Mouse (Mus musculus) macrophage (primary cell): ENCODE data around the gene 4930455H04Rik. TPM values are rescaled to one million over a fixed set of nuclear protein-coding genes. Genes with fewer than 3 reads are reported as not detected.

Experiments
- H3K27ac ChIP-seq: fragments of 350-480 bp; formaldehyde crosslinking; 2 replicates; pipeline ENCODE4 v1.9.0; 2021
- H3K36me3 ChIP-seq: fragments of 350-480 bp; formaldehyde crosslinking; 2 replicates; pipeline ENCODE4 v1.9.0; 2021; ENCODE audit errors: inconsistent target
- H3K4me3 ChIP-seq: fragments of 350-480 bp; formaldehyde crosslinking; 2 replicates; pipeline ENCODE4 v1.9.0; 2021; ENCODE audit errors: inconsistent target
- H3K79me2 ChIP-seq: fragments of 350-480 bp; formaldehyde crosslinking; 2 replicates; pipeline ENCODE4 v1.9.0; 2021; ENCODE audit errors: inconsistent target
- WGBS: methylation state at CpG from one replicate; pipeline ENCODE4 v1.1.7; 2026; ENCODE audit warnings: inconsistent platforms; ENCODE audit not compliant: missing documents; 5-methylcytosine and 5-hydroxymethylcytosine counted together
- polyA plus RNA-seq: library from polyadenylated mRNA; stranded (reverse); fragments of 250-400 nt; gene quantifications from 3 replicates; pipeline ENCODE4 v1.2.4, GENCODE M21; 2018; ENCODE audit warnings: inconsistent platforms

Gene 4930455H04Rik
- polyA plus RNA-seq, 1 experiment from 2014 or later, result not detected

- Histone ChIP-seq H3K27ac (no peak overlapping the region), H3K4me3 (no peak overlapping the region), H3K79me2 (no peaks in the 10 kb centered on the region), H3K36me3 (no peaks in the 10 kb centered on the region)
- 17% methylated on average over 2 of the region's 2 CpGs for WGBS
These were observed 18.4 kb downstream of the 4930455H04Rik start for GRCm38 (mm10) chr3:116986451-116986850.

GRCm38 (mm10) chr3:116988221-116988620 lies 20.2 kb downstream of the 4930455H04Rik start:
- WGBS, result 96% methylated on average over 3 of the region's 3 CpGs
- Histone ChIP-seq H3K79me2 (no peaks in the 10 kb centered on the region), H3K27ac (no peak overlapping the region), H3K36me3 (no peaks in the 10 kb centered on the region), H3K4me3 (no peak overlapping the region)

GRCm38 (mm10) chr3:116991180-116991579 lies 23.1 kb downstream of the 4930455H04Rik start:
- Histone ChIP-seq H3K36me3 (no peaks in the 10 kb centered on the region), H3K4me3 (no peak overlapping the region), H3K27ac (no peak overlapping the region), H3K79me2 (no peaks in the 10 kb centered on the region)
- WGBS, result 80% methylated on average over 2 of the region's 2 CpGs

DNA sequence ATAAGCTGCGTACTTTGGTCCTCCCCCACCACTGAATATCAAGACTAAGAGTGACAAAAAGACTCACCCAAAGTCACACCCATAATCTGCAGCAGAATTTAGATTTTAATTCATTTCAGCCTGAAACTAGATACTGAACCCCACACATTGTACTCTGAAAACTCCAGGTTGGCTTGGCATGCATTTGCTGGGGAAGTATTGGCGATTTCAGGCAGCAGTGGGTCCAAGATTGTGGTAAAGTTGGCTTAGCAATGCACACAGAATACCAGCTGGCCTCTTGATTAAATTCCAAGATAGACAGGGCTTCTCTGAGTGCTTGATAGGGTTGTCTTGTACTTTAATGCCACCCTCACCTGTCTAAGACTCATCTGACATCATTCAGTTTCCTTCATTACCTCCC lies 24.9 kb downstream of the 4930455H04Rik start:
- Histone ChIP-seq H3K79me2 (no peaks in the 10 kb centered on the region), H3K36me3 (no peaks in the 10 kb centered on the region), H3K27ac (no peak overlapping the region), H3K4me3 (no peak overlapping the region)
- WGBS, result 86% methylated on average over 2 of the region's 2 CpGs

DNA sequence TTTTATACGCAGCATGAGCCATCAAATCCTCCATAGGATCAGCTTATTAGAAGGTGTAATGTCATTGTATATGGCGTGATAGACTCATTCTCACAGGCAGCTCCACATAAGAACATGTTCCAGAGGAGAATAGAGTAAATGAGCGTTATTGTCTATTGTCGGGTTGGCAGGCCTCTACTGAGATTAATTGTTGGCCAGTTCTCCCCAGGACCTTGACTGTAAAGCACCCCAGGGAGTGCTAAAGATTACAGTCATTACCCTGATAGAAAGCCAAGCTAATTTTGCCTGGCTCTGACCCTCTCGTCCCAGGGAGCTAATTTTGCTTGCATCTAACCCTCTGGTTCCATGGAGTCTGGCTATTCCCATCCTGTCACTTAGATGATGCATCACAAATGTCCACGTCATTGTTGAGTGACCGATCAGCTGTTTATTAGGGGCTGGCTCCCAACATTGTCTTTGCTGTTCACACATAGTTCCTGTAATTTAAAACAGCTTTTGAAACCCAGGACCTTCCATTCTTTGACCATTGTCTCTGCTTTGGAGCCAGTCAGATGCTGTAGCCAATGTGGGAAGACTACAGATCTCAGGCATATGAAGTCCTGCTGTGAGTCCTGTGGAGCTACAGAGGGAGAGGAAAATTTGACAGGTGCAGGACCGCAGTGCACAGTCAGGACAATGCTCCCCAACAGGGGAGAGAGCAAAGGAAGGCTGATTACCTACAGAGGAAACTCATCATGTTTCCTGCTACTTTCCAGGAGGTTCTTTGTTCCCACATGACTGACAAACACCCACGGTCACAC lies 33.8 kb downstream of the 4930455H04Rik start:
- 71% methylated on average over 9 of the region's 9 CpGs for WGBS
- H3K79me2 ChIP-seq, result no peaks in the 10 kb centered on the region
- no peaks in the 10 kb centered on the region for H3K36me3 ChIP-seq
- no peak overlapping the region for H3K4me3 ChIP-seq
- no peak overlapping the region for H3K27ac ChIP-seq

GRCm38 (mm10) chr3:117003379-117003778 lies 35.3 kb downstream of the 4930455H04Rik start:
- Histone ChIP-seq H3K79me2 (no peaks in the 10 kb centered on the region), H3K36me3 (no peaks in the 10 kb centered on the region), H3K4me3 (no peak overlapping the region), H3K27ac (no peak overlapping the region)
- WGBS, result 89% methylated on average over 6 of the region's 6 CpGs

GRCm38 (mm10) chr3:117006636-117007035 lies 38.6 kb downstream of the 4930455H04Rik start:
- WGBS, result 89% methylated on average over 3 of the region's 3 CpGs
- H3K79me2 ChIP-seq, result no peaks in the 10 kb centered on the region
- no peak overlapping the region for H3K27ac ChIP-seq
- H3K36me3 ChIP-seq, result no peaks in the 10 kb centered on the region
- H3K4me3 ChIP-seq, result no peak overlapping the region

GRCm38 (mm10) chr3:117007340-117007739 lies 39.3 kb downstream of the 4930455H04Rik start:
- Histone ChIP-seq H3K4me3 (no peak overlapping the region), H3K79me2 (no peaks in the 10 kb centered on the region), H3K36me3 (no peaks in the 10 kb centered on the region), H3K27ac (no peak overlapping the region)
- WGBS, result 93% methylated on average over 6 of the region's 6 CpGs

DNA sequence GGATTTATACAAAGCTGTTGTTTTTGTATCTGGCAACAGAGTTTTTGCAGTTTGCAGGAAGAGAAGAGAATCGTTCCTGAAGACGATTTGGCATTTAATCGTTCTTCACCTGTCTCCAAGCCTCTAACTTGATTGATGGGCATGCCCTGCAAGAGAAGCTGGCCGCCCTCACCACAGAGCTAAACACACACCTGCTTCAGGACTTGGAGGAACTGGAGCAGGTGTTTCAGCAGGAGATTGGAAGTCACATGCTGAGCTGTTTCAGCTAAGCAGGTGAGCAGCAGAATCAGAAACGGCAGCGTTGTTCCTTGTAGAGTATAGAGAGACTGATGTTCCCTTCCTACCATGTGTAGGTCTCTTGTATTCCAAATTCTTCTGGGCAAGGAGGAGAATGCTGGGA lies 42.1 kb downstream of the 4930455H04Rik start:
- Histone ChIP-seq H3K27ac (no peak overlapping the region), H3K79me2 (no peaks in the 10 kb centered on the region), H3K36me3 (no peaks in the 10 kb centered on the region), H3K4me3 (no peak overlapping the region)
- 71% methylated on average over 6 of the region's 6 CpGs for WGBS

- Histone ChIP-seq H3K79me2 (no peaks in the 10 kb centered on the region), H3K36me3 (no peaks in the 10 kb centered on the region), H3K4me3 (no peak overlapping the region), H3K27ac (no peak overlapping the region)
- 98% methylated on average over 3 of the region's 3 CpGs for WGBS
These were observed 52.3 kb downstream of the 4930455H04Rik start for GRCm38 (mm10) chr3:117020319-117020718.

- no peak overlapping the region for H3K4me3 ChIP-seq
- no peaks in the 10 kb centered on the region for H3K79me2 ChIP-seq
- no peak overlapping the region for H3K27ac ChIP-seq
- no peaks in the 10 kb centered on the region for H3K36me3 ChIP-seq
- WGBS, result 77% methylated on average over 7 of the region's 7 CpGs
These were observed 53.8 kb downstream of the 4930455H04Rik start for GRCm38 (mm10) chr3:117021907-117022306.

DNA sequence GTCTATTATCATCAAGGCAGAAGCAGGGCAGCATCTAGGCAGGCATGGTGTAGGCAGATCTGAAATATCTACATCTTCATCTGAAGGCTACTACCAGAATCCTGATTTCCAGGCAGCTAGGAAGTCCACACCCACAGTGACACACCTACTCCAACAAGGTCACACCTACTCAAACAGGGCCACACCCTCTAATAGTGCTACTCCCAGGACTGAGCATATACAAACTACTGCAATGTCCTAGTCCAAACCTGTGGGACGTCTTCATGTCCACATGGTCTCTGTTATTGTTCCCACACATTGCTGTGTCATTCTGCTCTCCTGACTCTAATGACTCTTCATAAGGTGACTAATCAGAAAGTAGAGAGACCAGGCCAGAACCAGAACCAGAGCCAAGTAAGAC lies 56.0 kb downstream of the 4930455H04Rik start:
- WGBS, result 88% methylated on average over 1 of the region's 1 CpGs
- Histone ChIP-seq H3K4me3 (no peak overlapping the region), H3K27ac (no peak overlapping the region), H3K79me2 (no peaks in the 10 kb centered on the region), H3K36me3 (no peaks in the 10 kb centered on the region)

- H3K79me2 ChIP-seq, result no peaks in the 10 kb centered on the region
- H3K27ac ChIP-seq, result no peak overlapping the region
- no peak overlapping the region for H3K4me3 ChIP-seq
- WGBS, result 90% methylated on average over 5 of the region's 5 CpGs
- H3K36me3 ChIP-seq, result no peaks in the 10 kb centered on the region
These were observed 56.5 kb downstream of the 4930455H04Rik start for GRCm38 (mm10) chr3:117024557-117024956.

DNA sequence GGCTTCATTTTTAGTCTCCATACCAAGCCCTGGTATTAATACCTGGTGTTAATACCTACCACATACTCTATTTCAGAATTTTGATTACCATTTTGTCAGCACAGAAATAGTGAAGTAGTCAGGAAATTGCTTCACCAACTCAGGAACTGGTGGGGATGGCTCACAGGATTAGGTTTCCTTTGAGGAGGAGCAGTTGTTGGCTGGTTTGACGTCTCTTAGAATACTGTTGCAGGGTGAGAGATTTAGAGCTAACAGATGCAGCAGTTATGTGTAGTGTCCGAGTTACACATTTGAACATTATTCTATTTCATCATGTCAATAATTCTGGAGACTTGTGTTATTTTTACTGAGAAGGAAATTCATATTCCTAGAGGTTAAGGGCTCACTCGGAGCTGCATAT lies 57.4 kb downstream of the 4930455H04Rik start:
- Histone ChIP-seq H3K27ac (no peak overlapping the region), H3K79me2 (no peaks in the 10 kb centered on the region), H3K36me3 (no peaks in the 10 kb centered on the region), H3K4me3 (no peak overlapping the region)
- 24% methylated on average over 3 of the region's 3 CpGs for WGBS
